ENCODE assay signal across 8 mouse cellular contexts in the genomic region with DNA sequence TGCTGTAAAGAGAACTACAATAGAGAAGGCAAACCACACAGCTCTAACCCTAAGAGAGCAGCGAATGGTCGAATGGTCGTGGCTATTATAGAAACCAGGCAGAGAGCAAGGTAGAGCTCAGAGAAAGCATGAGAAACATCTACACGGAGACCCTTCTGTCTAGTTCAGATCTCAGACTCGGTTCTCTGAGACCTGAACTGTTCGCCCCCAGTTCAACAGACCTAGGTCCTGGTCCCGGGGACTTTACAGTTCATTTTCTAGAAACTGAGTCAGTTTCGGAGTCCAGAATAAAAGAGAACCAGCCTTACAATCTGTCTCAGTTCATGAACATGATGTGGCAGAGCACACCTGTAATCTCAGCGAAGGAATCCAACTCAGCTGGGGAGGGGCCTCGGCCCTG. TPM values are rescaled to one million over a fixed set of nuclear protein-coding genes. Genes with fewer than 3 reads are reported as not detected.
A peak's percentile ranks its signal among the peaks of the same experiment; 100 is the strongest.
DNase-seq lines count a peak whose midpoint lies in the region; ATAC-seq and TF ChIP-seq lines count a peak whose summit lies in the region.

No protein-coding gene starts in this region.

- H3K27ac ChIP-seq in gastrocnemius, adult 2 months: peak overlapping the region; percentile 94
- H3K27ac ChIP-seq in neural tube, embryonic 11.5 days (ENCODE audit: low read depth, low read length): peak overlapping the region; percentile 89; the same call in 1 of the 2 replicates
- H3K27ac ChIP-seq in liver, embryonic 14.5 days: no peak overlapping the region

- H3K4me1 ChIP-seq in neural tube, embryonic 11.5 days (ENCODE audit: control insufficient read depth, insufficient read depth, low read length): peaks cover 32% of the 10 kb centered on the region
- H3K4me1 ChIP-seq in liver, embryonic 14.5 days (replicated peaks; ENCODE audit: control insufficient read depth in 2 of 2, insufficient read depth in 2 of 2, low read length in 1 of 2): peaks cover 6 to 32% of the 10 kb centered on the region in 2 experiments; a peak in 3 of 4 replicates

- H3K36me3 ChIP-seq in neural tube, embryonic 11.5 days (ENCODE audit: control insufficient read depth, insufficient read depth, low read length): no peaks in the 10 kb centered on the region
- no peaks in the 10 kb centered on the region for H3K36me3 ChIP-seq in liver, embryonic 14.5 days (replicated peaks; ENCODE audit: control insufficient read depth, insufficient read depth, low read depth)

- peak overlapping the region; percentile 76 for H3K4me3 ChIP-seq in gastrocnemius, adult 2 months
- peak overlapping the region; percentile 82 for H3K4me3 ChIP-seq in neural tube, embryonic 11.5 days (ENCODE audit: low read depth, low read length)
- peak overlapping the region in 1 of 2 experiments; percentile 36; a peak in 2 of 4 replicates for H3K4me3 ChIP-seq in liver, embryonic 14.5 days (ENCODE audit: insufficient read depth in 1 of 2, low read depth in 2 of 2, low read length in 2 of 2)

- peak overlapping the region; percentile 83 for H3K4me2 ChIP-seq in neural tube, embryonic 11.5 days (ENCODE audit: low read depth)
- peak overlapping the region; percentile 93 for H3K4me2 ChIP-seq in liver, embryonic 14.5 days (ENCODE audit: low read depth)

- intact Hi-C loops in gastrocnemius, adult 2 months (cut with DNase I): no loop called here
- intact Hi-C loops in gastrocnemius, postnatal 14 days (cut with DNase I; ENCODE audit: low total_unique reads): no loop called here

- DNase-seq in gastrocnemius, adult 2 months: no peak
- no peak for DNase-seq in gastrocnemius, postnatal 14 days
- DNase-seq in neural tube, embryonic 11.5 days (ENCODE audit: low spot score): peak; percentile 35
- no peak for DNase-seq in neural tube, embryonic 10.5 days (ENCODE audit: extremely low spot score, low spot score)
- no peak for DNase-seq in liver, embryonic 14.5 days (ENCODE audit: low read depth in 3 of 3, low spot score in 3 of 3)
- no peak for DNase-seq in right cerebral cortex, postnatal 14 days
- DNase-seq in gastrocnemius, adult 8-10 months (ENCODE audit: low spot score in 2 of 2): no peak

- no peaks in the 10 kb centered on the region for H3K27me3 ChIP-seq in neural tube, embryonic 11.5 days (ENCODE audit: control insufficient read depth, insufficient read depth, low read length)
- peaks cover 6% of the 10 kb centered on the region; the same call in 1 of the 2 replicates for H3K27me3 ChIP-seq in liver, embryonic 14.5 days (ENCODE audit: control insufficient read depth, insufficient read depth, low read length)

- 15% methylated on average over 10 of the region's 10 CpGs for WGBS in neural tube, embryonic 11.5 days
- 23% methylated on average over 10 of the region's 10 CpGs for WGBS in liver, embryonic 14.5 days (ENCODE audit: insufficient replicate concordance)

- no peak for TF ChIP-seq CTCF in gastrocnemius, adult 2 months (IDR thresholded peaks at IDR 0.05)
- no peak for TF ChIP-seq CTCF in liver, embryonic 14.5 days (IDR thresholded peaks at IDR 0.05; ENCODE audit: low read depth)

- H3K9ac ChIP-seq in neural tube, embryonic 11.5 days (ENCODE audit: low read length): peak overlapping the region; percentile 15; the same call in 1 of the 2 replicates
- H3K9ac ChIP-seq in liver, embryonic 14.5 days (replicated peaks): no peak overlapping the region

- no peaks in the 10 kb centered on the region for H3K9me3 ChIP-seq in neural tube, embryonic 11.5 days (ENCODE audit: control insufficient read depth, low read length)
- no peaks in the 10 kb centered on the region for H3K9me3 ChIP-seq in liver, embryonic 14.5 days (ENCODE audit: control insufficient read depth, low read length)

- no peak for TF ChIP-seq EP300 in liver, embryonic 14.5 days (IDR thresholded peaks at IDR 0.05; ENCODE audit: low read depth)

- ATAC-seq in neural tube, embryonic 11.5 days (ENCODE audit: insufficient read depth, low FRiP score, low TSS enrichment): no peak
- no peak for ATAC-seq in liver, embryonic 14.5 days (ENCODE audit: insufficient read depth)
- ATAC-seq in frontal cortex, adult (ENCODE audit: low TSS enrichment): no peak

RNA-seq across cellular contexts. Expression of gene Id1, which starts 1.6 kb away (rescaled TPM):
- total RNA-seq in gastrocnemius, adult 2 months (2021): 10 to 100 TPM in 1 of 2 experiments, 1 to 10 TPM in 1; 6.7 to 26.8 TPM
- 10 to 100 TPM; 12.5 to 17.3 TPM for total RNA-seq in gastrocnemius, postnatal 14 days (2021)
- polyA plus RNA-seq in neural tube, embryonic 11.5 days (2014; fragmentation: Nextera tagmentation; extraction: Ambion mirVana): 116 and 129 TPM in 2 replicates
- 45.6 and 50.6 TPM in 2 replicates for polyA plus RNA-seq in liver, embryonic 14.5 days (2012; rRNA removed)
- polyA plus RNA-seq in liver, embryonic 14.5 days (2014; fragmentation: Nextera tagmentation; extraction: Ambion mirVana): 20.7 and 22.6 TPM in 2 replicates
- total RNA-seq in gastrocnemius, adult 8-10 months (2022): 10 to 100 TPM in 1 of 4 experiments, 1 to 10 TPM in 3; 6.7 to 16.6 (median 8.4) TPM

RNA-seq across cellular contexts. Expression of gene Cox4i2, which starts 19.5 kb away (rescaled TPM):
- 1 to 10 TPM; 2.0 to 4.2 TPM for total RNA-seq in gastrocnemius, adult 2 months (2021)
- total RNA-seq in gastrocnemius, postnatal 14 days (2021): 1 to 10 TPM; 5.9 to 6.0 TPM
- polyA plus RNA-seq in neural tube, embryonic 11.5 days (2014; fragmentation: Nextera tagmentation; extraction: Ambion mirVana): 3.5 and 4.6 TPM in 2 replicates
- 0.51 and 0.92 TPM in 2 replicates for polyA plus RNA-seq in liver, embryonic 14.5 days (2012; rRNA removed)
- 0.47 and 0.51 TPM in 2 replicates for polyA plus RNA-seq in liver, embryonic 14.5 days (2014; fragmentation: Nextera tagmentation; extraction: Ambion mirVana)
- total RNA-seq in gastrocnemius, adult 8-10 months (2022): 1 to 10 TPM; 1.4 to 3.1 (median 2.0) TPM

RNA-seq across cellular contexts. Expression of gene Mcts2, which starts 47.7 kb away (rescaled TPM):
- 10 to 100 TPM; 11.1 to 12.8 TPM for total RNA-seq in gastrocnemius, adult 2 months (2021)
- total RNA-seq in gastrocnemius, postnatal 14 days (2021): 10 to 100 TPM; 11.9 to 13.8 TPM
- 39.1 and 40.6 TPM in 2 replicates for polyA plus RNA-seq in neural tube, embryonic 11.5 days (2014; fragmentation: Nextera tagmentation; extraction: Ambion mirVana)
- polyA plus RNA-seq in liver, embryonic 14.5 days (2012; rRNA removed): 4.3 and 10.3 TPM in 2 replicates
- polyA plus RNA-seq in liver, embryonic 14.5 days (2014; fragmentation: Nextera tagmentation; extraction: Ambion mirVana): 14.7 and 15.2 TPM in 2 replicates
- 10 to 100 TPM; 10.2 to 12.8 (median 11.9) TPM for total RNA-seq in gastrocnemius, adult 8-10 months (2022)
